Mouse (Mus musculus) thymus, adult 2 months (tissue): ENCODE results near the gene Klhl30.

Experiments
- CTCF ChIP-seq: fragments of 200-500 bp; IDR thresholded peaks from 2 replicates; pipeline ENCODE4 v1.5.1; 2012; ENCODE audit warnings: mild to moderate bottlenecking, control low read depth, low read length, moderate library complexity, borderline replicate concordance; ENCODE audit not compliant: control insufficient read depth, poor library complexity, insufficient read depth; ENCODE audit errors: extremely low read depth
- POLR2A ChIP-seq: fragments of 200-500 bp; IDR thresholded peaks from 2 replicates; pipeline ENCODE4 v1.6.1; 2012; ENCODE audit warnings: mild to moderate bottlenecking, low read length, control low read depth, moderate library complexity; ENCODE audit not compliant: control insufficient read depth, poor library complexity, insufficient read depth; ENCODE audit errors: extremely low read depth

GRCm38 (mm10) chr1:91344001-91344400 lies 6.8 kb upstream of the Klhl30 start:
- no peak for TF ChIP-seq POLR2A
- TF ChIP-seq CTCF: no peak
